Mouse (Mus musculus) limb, embryonic 13.5 days (tissue): ENCODE data around the gene Fbxw4. TPM values are rescaled to one million over a fixed set of nuclear protein-coding genes. Genes with fewer than 3 reads are reported as not detected.
"Not testable (repeated sequence)": the region's sequence is repeated elsewhere in the genome, so short reads cannot be mapped to it uniquely, and the experiment has no call there.

ENCODE experiments used
- ATAC-seq: fragments of 200-750 bp; cut with Nextera tagmentation; 2 replicates; pipeline ENCODE4 v1.8.0; 2017; ENCODE audit warnings: low read depth, moderate number of reproducible peaks, moderate TSS enrichment; ENCODE audit not compliant: low FRiP score
- H3K27ac ChIP-seq: fragments of 300-500 bp; sonication (generic); 2 replicates; pipeline ENCODE4 v1.5.1; 2015; ENCODE audit warnings: inconsistent platforms, mild to moderate bottlenecking, moderate library complexity
- H3K27me3 ChIP-seq: fragments of 300-500 bp; sonication (generic); 2 replicates; pipeline ENCODE4 v1.6.1; 2015; ENCODE audit warnings: mild to moderate bottlenecking, inconsistent platforms
- H3K36me3 ChIP-seq: fragments of 300-500 bp; sonication (generic); 2 replicates; pipeline ENCODE4 v1.6.1; 2015; ENCODE audit warnings: inconsistent platforms, mild to moderate bottlenecking, moderate library complexity
- H3K4me1 ChIP-seq: fragments of 300-500 bp; sonication (generic); 2 replicates; pipeline ENCODE4 v1.6.1; 2015; ENCODE audit warnings: inconsistent platforms
- H3K4me2 ChIP-seq: fragments of 300-500 bp; sonication (generic); replicated peaks from 2 replicates; pipeline ENCODE4 v1.6.1; 2015; ENCODE audit warnings: inconsistent platforms, mild to moderate bottlenecking, moderate library complexity
- H3K4me3 ChIP-seq: fragments of 300-500 bp; sonication (generic); 2 replicates; pipeline ENCODE4 v1.5.1; 2015; ENCODE audit warnings: moderate library complexity, mild to moderate bottlenecking, inconsistent platforms
- H3K9ac ChIP-seq: fragments of 300-500 bp; sonication (generic); 2 replicates; pipeline ENCODE4 v1.6.1; 2015; ENCODE audit warnings: mild to moderate bottlenecking, inconsistent platforms
- H3K9me3 ChIP-seq: fragments of 300-500 bp; sonication (generic); 2 replicates; pipeline ENCODE4 v1.6.1; 2016; ENCODE audit warnings: inconsistent platforms
- WGBS: fragments of 180-500 bp; shearing (Covaris S2); methylation state at CpG from one replicate; pipeline ENCODE4 v1.1.7; 2015; 5-methylcytosine and 5-hydroxymethylcytosine counted together
- polyA plus RNA-seq: library from polyadenylated mRNA; unstranded; fragments of >200 nt; fragmentation: Nextera tagmentation; extraction: Ambion mirVana; gene quantifications from 2 replicates; pipeline ENCODE4 v1.2.1, GENCODE M21; 2015

Fbxw4 gene
- polyA plus RNA-seq, 1 experiment from 2014 or later: 5.6 TPM

DNA sequence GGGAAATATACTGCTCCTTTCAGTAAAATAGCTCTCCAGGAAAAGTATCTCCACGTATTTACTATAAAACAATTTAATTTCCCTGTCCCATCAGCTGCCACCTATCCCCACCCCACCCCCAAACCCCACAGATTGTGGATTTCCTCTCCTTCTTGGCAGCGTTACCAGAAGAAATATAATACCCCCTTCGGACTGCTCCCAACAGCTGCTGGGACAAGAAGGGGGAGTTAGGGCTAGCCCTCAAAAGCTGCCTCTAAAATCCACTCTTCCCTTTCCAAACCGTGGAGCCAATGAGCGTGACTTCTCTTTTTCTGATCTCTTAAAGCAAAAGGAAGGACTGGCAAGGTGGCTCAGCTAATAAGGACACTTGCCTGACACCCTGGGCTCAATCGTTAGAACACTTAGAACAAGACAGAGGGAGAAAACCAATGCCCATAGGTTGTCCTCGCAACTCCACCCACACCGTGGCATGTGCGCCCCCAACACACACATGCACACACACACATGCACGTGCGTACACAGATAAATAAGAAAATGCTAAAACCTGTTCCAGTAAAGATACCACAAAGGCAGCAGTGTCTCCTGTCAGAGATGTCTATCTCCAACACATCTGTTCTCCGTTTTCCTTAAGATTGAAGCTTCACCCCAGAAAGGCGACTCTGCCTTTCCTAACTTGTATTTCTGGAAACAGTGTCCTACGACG lies 7.7 kb downstream of the Fbxw4 start:
- 36% methylated on average over 15 of the region's 15 CpGs for WGBS
- no peak overlapping the region; the same call in 1 of the 2 replicates for H3K4me3 ChIP-seq
- H3K9ac ChIP-seq: no peak overlapping the region
- peaks cover 59% of the 10 kb centered on the region for H3K4me1 ChIP-seq
- ATAC-seq: peak; percentile 73; the same call in 1 of the 2 replicates
- peak overlapping the region; percentile 52 for H3K4me2 ChIP-seq
- peak overlapping the region; percentile 80 for H3K27ac ChIP-seq
- no peaks in the 10 kb centered on the region for H3K9me3 ChIP-seq
- H3K36me3 ChIP-seq: no peaks in the 10 kb centered on the region
- H3K27me3 ChIP-seq: no peaks in the 10 kb centered on the region

DNA sequence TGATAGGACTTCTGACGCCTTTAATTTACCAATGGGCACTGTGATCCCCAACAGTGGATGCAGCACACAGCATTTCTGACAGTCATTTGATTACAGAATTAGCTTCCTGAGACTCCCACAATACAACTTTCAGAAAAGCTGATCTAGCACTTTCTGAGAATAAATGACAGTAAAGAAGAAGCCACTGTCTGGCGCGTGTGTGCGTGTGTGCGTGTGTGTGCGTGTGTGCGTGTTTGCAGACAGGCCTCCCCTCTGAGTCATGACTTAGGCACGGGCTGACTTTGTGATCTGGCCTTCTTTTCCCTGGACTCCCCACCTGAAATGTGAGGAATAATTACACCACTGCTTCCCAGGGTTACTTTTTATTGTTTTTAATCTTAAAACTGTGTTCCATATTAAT lies 8.6 kb downstream of the Fbxw4 start:
- no peaks in the 10 kb centered on the region for H3K9me3 ChIP-seq
- ATAC-seq: no peak

GRCm38 (mm10) chr19:45649776-45650175 lies 10.3 kb downstream of the Fbxw4 start:
- WGBS: 78% methylated on average over 4 of the region's 4 CpGs
- Histone ChIP-seq H3K4me3 (no peak overlapping the region), H3K4me2 (no peak overlapping the region), H3K27ac (no peak overlapping the region), H3K4me1 (peaks cover 51% of the 10 kb centered on the region), H3K9me3 (no peaks in the 10 kb centered on the region), H3K36me3 (no peaks in the 10 kb centered on the region), H3K27me3 (no peaks in the 10 kb centered on the region), H3K9ac (no peak overlapping the region)
- ATAC-seq: no peak

More for the DNA sequence above, 8.6 kb downstream of the Fbxw4 start:
- H3K4me2 ChIP-seq: peak overlapping the region; percentile 52
- peaks cover 61% of the 10 kb centered on the region for H3K4me1 ChIP-seq
- no peaks in the 10 kb centered on the region for H3K36me3 ChIP-seq
- peak overlapping the region; percentile 13; the same call in 1 of the 2 replicates for H3K9ac ChIP-seq
- WGBS: 73% methylated on average over 8 of the region's 8 CpGs
- H3K4me3 ChIP-seq: no peak overlapping the region
- H3K27ac ChIP-seq: peak overlapping the region; percentile 79
- H3K27me3 ChIP-seq: no peaks in the 10 kb centered on the region

DNA sequence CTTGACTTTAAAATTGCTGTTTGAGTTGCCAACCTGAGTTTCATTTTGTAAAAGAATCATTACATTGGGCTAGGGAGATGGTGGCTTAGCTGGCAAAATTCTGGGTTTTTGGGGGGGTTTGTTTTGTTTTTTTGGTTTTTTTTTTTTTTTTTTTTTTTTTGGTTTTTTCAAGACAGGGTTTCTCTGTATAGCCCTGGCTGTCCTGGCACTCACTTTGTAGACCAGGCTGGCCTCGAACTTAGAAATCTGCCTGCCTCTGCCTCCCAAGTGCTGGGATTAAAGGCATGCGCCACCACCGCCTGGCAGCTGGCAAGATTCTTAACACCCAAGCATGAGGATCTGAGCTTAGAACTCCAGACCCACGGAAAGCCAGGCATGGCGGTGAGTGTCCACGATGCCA lies 11.6 kb downstream of the Fbxw4 start:
- 91% methylated on average over 6 of the region's 6 CpGs for WGBS
- H3K27ac ChIP-seq, H3K36me3 ChIP-seq, H3K9me3 ChIP-seq, H3K4me3 ChIP-seq, H3K27me3 ChIP-seq, H3K4me2 ChIP-seq, H3K9ac ChIP-seq: not testable (repeated sequence)
- peaks cover 39% of the 10 kb centered on the region for H3K4me1 ChIP-seq
- ATAC-seq: peak; percentile 63; the same call in 1 of the 2 replicates

- no peak for ATAC-seq
- Histone ChIP-seq H3K4me3 (no peak overlapping the region), H3K36me3 (no peaks in the 10 kb centered on the region), H3K27me3 (no peaks in the 10 kb centered on the region), H3K27ac (peak overlapping the region; percentile 40; the same call in 1 of the 2 replicates), H3K4me1 (peaks cover 24% of the 10 kb centered on the region), H3K9ac (no peak overlapping the region), H3K9me3 (no peaks in the 10 kb centered on the region), H3K4me2 (no peak overlapping the region)
- 16% methylated on average over 4 of the region's 4 CpGs for WGBS
These were observed 13.2 kb downstream of the Fbxw4 start for GRCm38 (mm10) chr19:45646866-45647265.

DNA sequence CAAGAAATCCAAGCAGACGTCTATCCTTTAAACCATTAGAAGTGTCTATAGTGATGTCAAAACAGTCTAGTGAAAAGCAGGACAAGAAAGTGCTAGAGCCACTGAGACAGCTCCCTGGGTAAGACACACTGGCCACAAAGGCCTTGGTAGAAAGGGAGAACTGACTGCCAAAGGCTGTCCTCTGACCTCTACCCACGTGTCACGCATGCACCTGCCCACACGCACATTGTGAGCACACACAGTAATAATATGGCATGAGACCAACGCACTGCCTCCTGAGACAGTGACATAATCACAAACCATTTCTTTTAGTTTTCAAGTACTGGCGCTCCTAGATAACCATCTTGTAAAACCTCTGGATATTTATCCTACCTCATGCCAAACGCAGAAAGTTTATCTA lies 19.4 kb downstream of the Fbxw4 start:
- peaks cover 35% of the 10 kb centered on the region for H3K36me3 ChIP-seq
- H3K9me3 ChIP-seq: no peaks in the 10 kb centered on the region
- H3K4me1 ChIP-seq: no peaks in the 10 kb centered on the region
- H3K4me3 ChIP-seq: no peak overlapping the region
- 87% methylated on average over 7 of the region's 7 CpGs for WGBS
- no peak overlapping the region for H3K9ac ChIP-seq
- H3K27me3 ChIP-seq: no peaks in the 10 kb centered on the region
- H3K4me2 ChIP-seq: no peak overlapping the region
- ATAC-seq: no peak
- no peak overlapping the region for H3K27ac ChIP-seq

GRCm38 (mm10) chr19:45635960-45636359 lies 24.2 kb downstream of the Fbxw4 start:
- WGBS: 63% methylated on average over 5 of the region's 5 CpGs
- H3K4me2 ChIP-seq: no peak overlapping the region
- no peak overlapping the region for H3K27ac ChIP-seq
- H3K36me3 ChIP-seq: peaks cover 71% of the 10 kb centered on the region
- H3K9me3 ChIP-seq: no peaks in the 10 kb centered on the region
- H3K9ac ChIP-seq: no peak overlapping the region
- no peak for ATAC-seq
- H3K4me1 ChIP-seq: no peaks in the 10 kb centered on the region
- H3K27me3 ChIP-seq: no peaks in the 10 kb centered on the region
- no peak overlapping the region for H3K4me3 ChIP-seq

- Histone ChIP-seq H3K27me3 (no peaks in the 10 kb centered on the region), H3K27ac (no peak overlapping the region), H3K9me3 (no peaks in the 10 kb centered on the region), H3K36me3 (peaks cover 68% of the 10 kb centered on the region), H3K4me1 (peaks cover 12% of the 10 kb centered on the region; the same call in 1 of the 2 replicates), H3K4me3 (no peak overlapping the region), H3K9ac (no peak overlapping the region), H3K4me2 (no peak overlapping the region)
- WGBS: 33% methylated on average over 3 of the region's 3 CpGs
- no peak for ATAC-seq
These were observed 28.5 kb downstream of the Fbxw4 start for GRCm38 (mm10) chr19:45631584-45631983.

- 51% methylated on average over 5 of the region's 5 CpGs for WGBS
- H3K4me2 ChIP-seq: no peak overlapping the region
- no peak overlapping the region for H3K27ac ChIP-seq
- no peak overlapping the region for H3K4me3 ChIP-seq
- H3K27me3 ChIP-seq: no peaks in the 10 kb centered on the region
- H3K9ac ChIP-seq: no peak overlapping the region
- peaks cover 67% of the 10 kb centered on the region for H3K36me3 ChIP-seq
- ATAC-seq: no peak
- H3K9me3 ChIP-seq: no peaks in the 10 kb centered on the region
- peaks cover 12% of the 10 kb centered on the region; the same call in 1 of the 2 replicates for H3K4me1 ChIP-seq
These were observed 29.2 kb downstream of the Fbxw4 start for GRCm38 (mm10) chr19:45630953-45631352.

GRCm38 (mm10) chr19:45629219-45629618 lies 30.9 kb downstream of the Fbxw4 start:
- Histone ChIP-seq H3K27ac (no peak overlapping the region), H3K36me3 (peaks cover 68% of the 10 kb centered on the region), H3K9ac (no peak overlapping the region), H3K4me3 (no peak overlapping the region), H3K4me2 (no peak overlapping the region), H3K9me3 (no peaks in the 10 kb centered on the region), H3K4me1 (peaks cover 12% of the 10 kb centered on the region; the same call in 1 of the 2 replicates), H3K27me3 (no peaks in the 10 kb centered on the region)
- ATAC-seq: no peak
- 88% methylated on average over 3 of the region's 3 CpGs for WGBS

GRCm38 (mm10) chr19:45628649-45629048 lies 31.5 kb downstream of the Fbxw4 start:
- 13% methylated on average over 6 of the region's 6 CpGs for WGBS
- Histone ChIP-seq H3K9me3 (no peaks in the 10 kb centered on the region), H3K36me3 (peaks cover 68% of the 10 kb centered on the region), H3K27ac (no peak overlapping the region), H3K4me2 (no peak overlapping the region), H3K4me3 (no peak overlapping the region), H3K4me1 (peaks cover 12% of the 10 kb centered on the region; the same call in 1 of the 2 replicates), H3K27me3 (no peaks in the 10 kb centered on the region), H3K9ac (no peak overlapping the region)
- ATAC-seq: no peak

GRCm38 (mm10) chr19:45627036-45627435 lies 33.1 kb downstream of the Fbxw4 start:
- Histone ChIP-seq H3K4me1 (peaks cover 12% of the 10 kb centered on the region; the same call in 1 of the 2 replicates), H3K27ac (no peak overlapping the region), H3K9ac (no peak overlapping the region), H3K36me3 (peaks cover 57% of the 10 kb centered on the region), H3K27me3 (no peaks in the 10 kb centered on the region), H3K9me3 (no peaks in the 10 kb centered on the region), H3K4me3 (no peak overlapping the region), H3K4me2 (no peak overlapping the region)
- ATAC-seq: no peak
- WGBS: 19% methylated on average over 3 of the region's 3 CpGs

DNA sequence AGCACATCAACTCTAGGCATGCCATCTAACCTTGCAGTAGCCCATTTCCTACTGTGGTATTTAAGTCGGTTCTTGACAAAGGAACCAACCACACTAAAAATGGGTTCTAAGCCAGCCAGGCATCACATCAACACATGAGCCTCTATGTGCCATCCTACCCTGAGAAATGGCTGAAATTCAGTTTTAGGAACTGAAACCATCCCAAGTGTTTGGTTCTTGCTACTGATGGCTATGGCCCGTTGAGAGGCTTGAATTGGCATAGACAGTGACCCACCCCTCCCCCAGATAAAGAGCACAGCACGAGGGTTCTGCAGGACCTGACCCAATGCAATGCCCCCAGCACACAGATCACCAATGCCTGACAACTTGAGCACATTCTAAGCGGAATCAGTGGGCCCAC lies 36.4 kb downstream of the Fbxw4 start:
- 81% methylated on average over 4 of the region's 4 CpGs for WGBS
- Histone ChIP-seq H3K4me3 (no peak overlapping the region), H3K27ac (no peak overlapping the region), H3K9ac (no peak overlapping the region), H3K4me1 (peaks cover 6% of the 10 kb centered on the region; the same call in 1 of the 2 replicates), H3K4me2 (no peak overlapping the region), H3K9me3 (no peaks in the 10 kb centered on the region), H3K27me3 (no peaks in the 10 kb centered on the region), H3K36me3 (peaks cover 37% of the 10 kb centered on the region)
- ATAC-seq: no peak
